Mouse (Mus musculus) intestine, embryonic 14.5 days (tissue): ENCODE results near the gene Nelfa. TPM values are rescaled to one million over a fixed set of nuclear protein-coding genes. Genes with fewer than 3 reads are reported as not detected.

Experiments
- ATAC-seq: fragments of 200-750 bp; cut with Nextera tagmentation; replicated peaks from 2 replicates; pipeline ENCODE4 v1.8.0; 2017; ENCODE audit warnings: low read depth, moderate number of reproducible peaks, moderate TSS enrichment, moderate library complexity; ENCODE audit not compliant: low FRiP score, low TSS enrichment
- DNase-seq: peaks from one replicate; pipeline ENCODE4 v3.0.0-alpha.2; 2018; ENCODE audit warnings: low spot score
- H3K27ac ChIP-seq: fragments of 300-500 bp; sonication (generic); 2 replicates; pipeline ENCODE4 v1.5.1; 2014; ENCODE audit warnings: low read depth, mild to moderate bottlenecking, control low read depth
- H3K27me3 ChIP-seq: fragments of 300-500 bp; sonication (generic); replicated peaks from 2 replicates; pipeline ENCODE4 v1.6.1; 2014; ENCODE audit warnings: low read length, control low read depth; ENCODE audit not compliant: control insufficient read depth, insufficient read depth
- H3K36me3 ChIP-seq: fragments of 300-500 bp; sonication (generic); 2 replicates; pipeline ENCODE4 v1.6.1; 2014; ENCODE audit warnings: low read length, control low read depth; ENCODE audit not compliant: control insufficient read depth, insufficient read depth
- H3K4me1 ChIP-seq: fragments of 300-500 bp; sonication (generic); replicated peaks from 2 replicates; pipeline ENCODE4 v1.6.1; 2014; ENCODE audit warnings: low read length, control low read depth, mixed read lengths; ENCODE audit not compliant: control insufficient read depth, insufficient read depth
- H3K4me2 ChIP-seq: fragments of 300-500 bp; sonication (generic); 2 replicates; pipeline ENCODE4 v1.6.1; 2014; ENCODE audit warnings: low read length
- H3K4me3 ChIP-seq: fragments of 300-500 bp; sonication (generic); 2 replicates; pipeline ENCODE4 v1.5.1; 2014; ENCODE audit warnings: low read depth, low read length, control low read depth, mixed read lengths
- H3K9ac ChIP-seq: fragments of 300-500 bp; sonication (generic); 2 replicates; pipeline ENCODE4 v1.6.1; 2014; ENCODE audit warnings: mild to moderate bottlenecking, low read length
- H3K9me3 ChIP-seq: fragments of 300-500 bp; sonication (generic); 2 replicates; pipeline ENCODE4 v1.6.1; 2016; ENCODE audit warnings: low read length, control low read depth; ENCODE audit not compliant: control insufficient read depth
- WGBS: fragments of 180-500 bp; shearing (Covaris S2); extraction: QIAGEN DNeasy Blood & Tissue Kit; methylation state at CpG from one replicate; pipeline ENCODE4 v1.1.7; 2014; 5-methylcytosine and 5-hydroxymethylcytosine counted together
- polyA plus RNA-seq: library from polyadenylated mRNA; unstranded; fragments of >200 nt; fragmentation: Nextera tagmentation; extraction: Ambion mirVana; gene quantifications from 2 replicates; pipeline ENCODE4 v1.2.1, GENCODE M21; 2014

Nelfa gene
- polyA plus RNA-seq = 53.9 and 54.1 TPM in 2 replicates

- Histone ChIP-seq H3K36me3 (peaks cover 5% of the 10 kb centered on the region), H3K9me3 (peaks cover 9% of the 10 kb centered on the region; the same call in 1 of the 2 replicates), H3K9ac (peak within 1 kb of the TSS; percentile 92), H3K4me3 (peak within 1 kb of the TSS; percentile 94), H3K4me1 (peaks cover 16% of the 10 kb centered on the region), H3K4me2 (peak within 1 kb of the TSS; percentile 83), H3K27ac (peak within 1 kb of the TSS; percentile 93), H3K27me3 (no peaks in the 10 kb centered on the region)
- DNase-seq (peak; percentile 97), ATAC-seq (peak; percentile 94)
- WGBS = under 1% methylated on average over 61 of the region's 61 CpGs
Measured at GRCm38 (mm10) chr5:33936120-33936707, at the start of gene Nelfa. Gene Nelfa (minus strand): TSS chr5:33936413.

GRCm38 (mm10) chr5:33983309-33984121 lies 47.3 kb upstream of the Nelfa start, which contains the start of gene Gm1673:
Gene Gm1673 (plus strand): TSS chr5:33983433.
- ATAC-seq (peak; percentile 89), DNase-seq (peak; percentile 94)
- Histone ChIP-seq H3K9me3 (no peaks in the 10 kb centered on the region), H3K27me3 (no peaks in the 10 kb centered on the region), H3K4me3 (peak within 1 kb of the TSS; percentile 85), H3K4me2 (peak within 1 kb of the TSS; percentile 95), H3K9ac (peak within 1 kb of the TSS; percentile 53), H3K27ac (peak within 1 kb of the TSS; percentile 17), H3K36me3 (no peaks in the 10 kb centered on the region), H3K4me1 (peaks cover 3% of the 10 kb centered on the region; the same call in 1 of the 2 replicates)
- WGBS = under 1% methylated on average over 85 of the region's 88 CpGs

GRCm38 (mm10) chr5:33982731-33983259 lies 46.6 kb upstream of the Nelfa start:
- H3K4me3 ChIP-seq = peak overlapping the region; percentile 85
- no peaks in the 10 kb centered on the region for H3K9me3 ChIP-seq
- peak overlapping the region; percentile 53 for H3K9ac ChIP-seq
- H3K36me3 ChIP-seq = no peaks in the 10 kb centered on the region
- ATAC-seq (peak; percentile 25; the same call in 1 of the 2 replicates), DNase-seq (no peak)
- H3K27ac ChIP-seq = peak overlapping the region; percentile 17
- 4% methylated on average over 25 of the region's 26 CpGs for WGBS
- peaks cover 3% of the 10 kb centered on the region; the same call in 1 of the 2 replicates for H3K4me1 ChIP-seq
- no peaks in the 10 kb centered on the region for H3K27me3 ChIP-seq
- H3K4me2 ChIP-seq = peak overlapping the region; percentile 95

GRCm38 (mm10) chr5:33976267-33976666 lies 40.1 kb upstream of the Nelfa start:
- H3K4me1 ChIP-seq = no peaks in the 10 kb centered on the region
- no peak for DNase-seq
- no peaks in the 10 kb centered on the region for H3K27me3 ChIP-seq
- no peaks in the 10 kb centered on the region for H3K36me3 ChIP-seq
- no peak overlapping the region for H3K4me3 ChIP-seq
- H3K4me2 ChIP-seq = no peak overlapping the region
- H3K27ac ChIP-seq = no peak overlapping the region
- H3K9me3 ChIP-seq = no peaks in the 10 kb centered on the region
- no peak overlapping the region for H3K9ac ChIP-seq
- whole genome bisulfite sequencing = 43% methylated on average over 3 of the region's 3 CpGs
- ATAC-seq = no peak

- ATAC-seq (no peak), DNase-seq (no peak)
- WGBS = 69% methylated on average over 2 of the region's 2 CpGs
- Histone ChIP-seq H3K4me1 (no peaks in the 10 kb centered on the region), H3K4me2 (no peak overlapping the region), H3K4me3 (no peak overlapping the region), H3K9ac (no peak overlapping the region), H3K27me3 (no peaks in the 10 kb centered on the region), H3K9me3 (no peaks in the 10 kb centered on the region), H3K36me3 (no peaks in the 10 kb centered on the region), H3K27ac (no peak overlapping the region)
Measured at GRCm38 (mm10) chr5:33974736-33975135, 38.5 kb upstream of the Nelfa start.

GRCm38 (mm10) chr5:33959382-33959781 lies 23.2 kb upstream of the Nelfa start:
- Histone ChIP-seq H3K27ac (no peak overlapping the region), H3K27me3 (no peaks in the 10 kb centered on the region), H3K4me3 (no peak overlapping the region), H3K9ac (no peak overlapping the region), H3K4me1 (no peaks in the 10 kb centered on the region), H3K9me3 (peaks cover 1% of the 10 kb centered on the region; the same call in 1 of the 2 replicates), H3K36me3 (no peaks in the 10 kb centered on the region), H3K4me2 (no peak overlapping the region)
- ATAC-seq (no peak), DNase-seq (no peak)
- WGBS = 70% methylated on average over 4 of the region's 4 CpGs

- no peak overlapping the region for H3K9ac ChIP-seq
- no peaks in the 10 kb centered on the region for H3K4me1 ChIP-seq
- no peaks in the 10 kb centered on the region for H3K27me3 ChIP-seq
- 74% methylated on average over 4 of the region's 4 CpGs for WGBS
- DNase-seq = no peak
- no peak overlapping the region for H3K4me2 ChIP-seq
- no peaks in the 10 kb centered on the region for H3K36me3 ChIP-seq
- no peak overlapping the region for H3K27ac ChIP-seq
- ATAC-seq = no peak
- no peak overlapping the region for H3K4me3 ChIP-seq
- peaks cover 9% of the 10 kb centered on the region for H3K9me3 ChIP-seq
Measured at GRCm38 (mm10) chr5:33955868-33956267, 19.7 kb upstream of the Nelfa start.

- no peak overlapping the region for H3K4me3 ChIP-seq
- no peak for ATAC-seq
- 43% methylated on average over 10 of the region's 10 CpGs for WGBS
Measured at GRCm38 (mm10) chr5:33954354-33954753, 18.1 kb upstream of the Nelfa start.

More at GRCm38 (mm10) chr5:33954354-33954753, 18.1 kb upstream of the Nelfa start:
- DNase-seq = peak; percentile 74
- no peak overlapping the region for H3K4me2 ChIP-seq
- peaks cover 9% of the 10 kb centered on the region for H3K9me3 ChIP-seq
- H3K27ac ChIP-seq = no peak overlapping the region
- no peaks in the 10 kb centered on the region for H3K36me3 ChIP-seq
- no peak overlapping the region for H3K9ac ChIP-seq
- no peaks in the 10 kb centered on the region for H3K27me3 ChIP-seq
- H3K4me1 ChIP-seq = no peaks in the 10 kb centered on the region
